Mouse (Mus musculus) liver, embryonic 14.5 days (tissue): ENCODE results near the gene Pate2. TPM values are rescaled to one million over a fixed set of nuclear protein-coding genes. Genes with fewer than 3 reads are reported as not detected.

Experiments
- ATAC-seq: fragments of 200-750 bp; cut with Nextera tagmentation; 2 replicates; pipeline ENCODE4 v1.8.0; 2017; ENCODE audit warnings: moderate number of reproducible peaks, mild to moderate bottlenecking, moderate library complexity; ENCODE audit not compliant: insufficient read depth
- DNase-seq, 3 experiments: peaks; one replicate each; pipeline ENCODE4 v3.0.0-alpha.2; 2012 to 2013; ENCODE audit warnings: low read depth in 3 of 3, low spot score in 3 of 3
- H3K27ac ChIP-seq: fragments of 300-500 bp; sonication (generic); 2 replicates; pipeline ENCODE4 v1.5.1; 2014; ENCODE audit warnings: moderate library complexity, mild to moderate bottlenecking, control low read depth, inconsistent platforms
- H3K27me3 ChIP-seq: fragments of 300-500 bp; sonication (generic); 2 replicates; pipeline ENCODE4 v1.6.1; 2014; ENCODE audit warnings: mild to moderate bottlenecking, low read length, moderate library complexity; ENCODE audit not compliant: control insufficient read depth, insufficient read depth
- H3K36me3 ChIP-seq: fragments of 300-500 bp; sonication (generic); replicated peaks from 2 replicates; pipeline ENCODE4 v1.6.1; 2014; ENCODE audit warnings: low read depth; ENCODE audit not compliant: control insufficient read depth, insufficient read depth
- H3K4me1 ChIP-seq, 2 experiments: fragments of 200-500 bp in 1 of 2; fragments of 300-500 bp in 1 of 2; sonication (generic) in 1 of 2; replicated peaks; 2 replicates each; pipeline ENCODE4 v1.6.1; 2012 to 2014; ENCODE audit warnings: antibody characterized with exemption in 1 of 2, inconsistent platforms in 1 of 2, low read length in 1 of 2; ENCODE audit not compliant: control insufficient read depth in 2 of 2, insufficient read depth in 2 of 2
- H3K4me2 ChIP-seq: fragments of 300-500 bp; sonication (generic); 2 replicates; pipeline ENCODE4 v1.6.1; 2014; ENCODE audit warnings: low read depth, mild to moderate bottlenecking, control low read depth, moderate library complexity
- H3K4me3 ChIP-seq, 2 experiments: fragments of 200-500 bp in 1 of 2; fragments of 300-500 bp in 1 of 2; sonication (generic) in 1 of 2; 2 replicates each; pipeline ENCODE4 v1.5.1; 2012 to 2014; ENCODE audit warnings: low read depth in 2 of 2, low read length in 2 of 2, mild to moderate bottlenecking in 2 of 2, control low read depth in 1 of 2, inconsistent platforms in 1 of 2, moderate library complexity in 1 of 2; ENCODE audit not compliant: insufficient read depth in 1 of 2
- H3K9ac ChIP-seq: fragments of 300-500 bp; sonication (generic); replicated peaks from 2 replicates; pipeline ENCODE4 v1.6.1; 2014; ENCODE audit warnings: mild to moderate bottlenecking, control low read depth, moderate library complexity
- H3K9me3 ChIP-seq: fragments of 300-500 bp; sonication (generic); 2 replicates; pipeline ENCODE4 v1.6.1; 2016; ENCODE audit warnings: low read length, mixed read lengths; ENCODE audit not compliant: control insufficient read depth
- CTCF ChIP-seq: IDR thresholded peaks from 2 replicates; pipeline ENCODE4 v1.5.1; 2016; ENCODE audit warnings: antibody characterized with exemption, low read depth, control low read depth
- EP300 ChIP-seq: IDR thresholded peaks from 2 replicates; pipeline ENCODE4 v1.6.1; 2016; ENCODE audit warnings: antibody characterized with exemption, low read depth
- WGBS: fragments of 180-500 bp; shearing (Covaris S2); extraction: QIAGEN DNeasy Blood & Tissue Kit; methylation state at CpG from one replicate; pipeline ENCODE4 v1.1.7; 2014; ENCODE audit not compliant: insufficient replicate concordance; 5-methylcytosine and 5-hydroxymethylcytosine counted together
- polyA plus RNA-seq, 2 experiments: library from polyadenylated mRNA; depleted of rRNA in 1 of 2; stranded (reverse) in 1 of 2; unstranded in 1 of 2; fragments of >200 nt; fragmentation: Nextera tagmentation in 1 of 2; extraction: Ambion mirVana in 1 of 2; gene quantifications; 2 replicates each; pipeline versions ENCODE4 v1.2.1 to v1.2.3; 2012 to 2014

Gene Pate2
- polyA plus RNA-seq, 2 experiments, result 0.09 to 0.29 TPM

- 43% methylated on average over 5 of the region's 5 CpGs for WGBS
- no peak overlapping the region for H3K4me3 ChIP-seq
- no peaks in the 10 kb centered on the region for H3K4me1 ChIP-seq
- no peak overlapping the region for H3K27ac ChIP-seq
- no peaks in the 10 kb centered on the region for H3K27me3 ChIP-seq
- H3K36me3 ChIP-seq, result no peaks in the 10 kb centered on the region
- no peak for ATAC-seq
- no peak for TF ChIP-seq CTCF
- TF ChIP-seq EP300, result no peak
- no peak overlapping the region for H3K4me2 ChIP-seq
- H3K9me3 ChIP-seq, result no peaks in the 10 kb centered on the region
- H3K9ac ChIP-seq, result no peak overlapping the region
- no peak for DNase-seq
Measured at GRCm38 (mm10) chr9:35523541-35523940, 46.5 kb upstream of the Pate2 start.

GRCm38 (mm10) chr9:35523941-35524411, 46.1 kb upstream of the Pate2 start:
- H3K4me3 ChIP-seq, result no peak overlapping the region
- no peaks in the 10 kb centered on the region for H3K36me3 ChIP-seq
- H3K4me1 ChIP-seq, result no peaks in the 10 kb centered on the region
- H3K27ac ChIP-seq, result no peak overlapping the region
- ATAC-seq (no peak), DNase-seq (peak in 1 of 3 experiments; percentile 19)
- no peak overlapping the region for H3K4me2 ChIP-seq
- no peaks in the 10 kb centered on the region for H3K9me3 ChIP-seq
- H3K9ac ChIP-seq, result no peak overlapping the region
- TF ChIP-seq CTCF, result peak; percentile 87
- no peak for TF ChIP-seq EP300
- no peaks in the 10 kb centered on the region for H3K27me3 ChIP-seq
- WGBS, result 17% methylated on average over 7 of the region's 7 CpGs

DNA sequence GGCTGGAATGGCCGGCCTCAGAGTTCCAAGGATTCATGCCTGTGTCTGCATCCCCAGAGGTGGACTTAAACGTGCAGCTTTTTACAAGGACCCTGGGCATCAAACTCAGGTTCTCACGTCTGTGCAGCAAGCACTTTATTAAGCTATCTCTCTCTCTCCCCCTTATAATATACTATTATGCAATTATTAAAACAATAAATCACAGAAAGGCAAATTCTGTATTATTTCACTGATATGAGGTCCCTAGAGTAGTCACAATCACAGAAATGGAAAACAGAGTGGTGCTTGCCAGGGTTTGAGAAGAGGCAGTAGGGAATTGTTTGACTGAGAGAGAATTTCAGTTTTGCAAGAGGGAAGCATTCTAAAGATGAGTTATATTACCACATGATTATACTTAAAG, 40.9 kb upstream of the Pate2 start:
- no peaks in the 10 kb centered on the region for H3K9me3 ChIP-seq
- no peak overlapping the region for H3K4me2 ChIP-seq
- no peak overlapping the region for H3K4me3 ChIP-seq
- TF ChIP-seq CTCF, result no peak
- TF ChIP-seq EP300, result no peak
- H3K4me1 ChIP-seq, result no peaks in the 10 kb centered on the region
- H3K36me3 ChIP-seq, result no peaks in the 10 kb centered on the region
- H3K27ac ChIP-seq, result no peak overlapping the region
- WGBS, result 50% methylated on average over 3 of the region's 3 CpGs
- H3K27me3 ChIP-seq, result no peaks in the 10 kb centered on the region
- ATAC-seq (no peak), DNase-seq (no peak)
- no peak overlapping the region for H3K9ac ChIP-seq

DNA sequence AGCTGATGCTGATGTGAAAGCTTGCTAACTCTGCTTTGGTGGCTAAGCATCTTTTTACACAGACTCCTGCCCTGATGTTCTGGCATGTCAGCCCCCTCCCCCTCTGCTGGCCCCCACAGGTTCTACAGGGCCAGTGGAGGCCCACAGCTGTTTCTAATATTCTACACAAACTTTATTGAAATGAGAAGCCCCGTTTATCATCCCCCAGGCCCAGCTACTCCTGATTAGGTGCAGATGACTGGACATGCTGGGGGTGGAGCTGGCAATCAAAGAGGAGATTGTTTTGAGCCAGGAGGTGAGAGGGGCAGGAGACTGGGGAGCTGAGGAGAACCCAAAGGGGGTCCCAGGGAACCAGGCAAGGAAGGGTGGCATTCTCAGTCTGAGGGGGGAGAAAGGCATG, 40.3 kb upstream of the Pate2 start:
- ATAC-seq (no peak), DNase-seq (no peak)
- no peak overlapping the region for H3K4me2 ChIP-seq
- H3K27me3 ChIP-seq, result no peaks in the 10 kb centered on the region
- no peak overlapping the region for H3K4me3 ChIP-seq
- no peaks in the 10 kb centered on the region for H3K36me3 ChIP-seq
- no peaks in the 10 kb centered on the region for H3K4me1 ChIP-seq
- H3K27ac ChIP-seq, result no peak overlapping the region
- H3K9ac ChIP-seq, result no peak overlapping the region
- no peak for TF ChIP-seq EP300
- no peak for TF ChIP-seq CTCF
- WGBS, result 15% methylated on average over 1 of the region's 1 CpGs
- no peaks in the 10 kb centered on the region for H3K9me3 ChIP-seq

DNA sequence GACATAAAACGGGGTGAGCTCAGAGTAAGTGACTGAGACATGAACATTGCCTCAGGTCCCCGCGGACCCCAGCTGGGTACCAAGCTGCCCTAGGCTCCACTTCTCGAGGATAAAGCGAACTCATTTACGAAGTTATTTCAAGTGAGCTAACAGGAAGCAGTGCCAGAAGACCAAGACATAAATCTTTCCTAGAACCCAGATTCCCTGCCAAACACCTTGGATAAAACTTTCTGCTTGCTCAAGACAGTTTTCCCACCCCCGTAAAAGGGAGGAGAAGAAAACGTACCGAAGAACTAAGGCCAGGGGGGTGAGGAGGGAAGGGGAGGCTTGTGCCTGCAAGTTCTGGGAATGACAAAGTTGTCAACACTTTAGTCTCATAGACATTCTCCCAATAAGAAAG, 36.8 kb upstream of the Pate2 start:
- 57% methylated on average over 9 of the region's 9 CpGs for WGBS
- no peak overlapping the region for H3K4me2 ChIP-seq
- TF ChIP-seq EP300 (no peak), CTCF (no peak)
- no peak for ATAC-seq
- DNase-seq, result no peak
- no peak overlapping the region for H3K9ac ChIP-seq
- H3K36me3 ChIP-seq, result no peaks in the 10 kb centered on the region
- no peak overlapping the region for H3K4me3 ChIP-seq
- H3K27me3 ChIP-seq, result no peaks in the 10 kb centered on the region
- no peak overlapping the region for H3K27ac ChIP-seq
- H3K9me3 ChIP-seq, result no peaks in the 10 kb centered on the region
- H3K4me1 ChIP-seq, result no peaks in the 10 kb centered on the region
